Mouse (Mus musculus) small intestine, adult 2 months (tissue): Measurements from ENCODE around the gene Zfp553.

ENCODE experiments used
- CTCF ChIP-seq: fragments of 200-500 bp; IDR thresholded peaks from 2 replicates; pipeline ENCODE4 v1.5.1; 2012; ENCODE audit warnings: low read depth, mild to moderate bottlenecking, control low read depth, inconsistent platforms, low read length, moderate library complexity, mixed read lengths; ENCODE audit not compliant: insufficient replicate concordance, insufficient read length; ENCODE audit errors: extremely low read depth
- POLR2A ChIP-seq: fragments of 200-500 bp; IDR thresholded peaks from 2 replicates; pipeline ENCODE4 v1.6.1; 2012; ENCODE audit warnings: low read depth, mild to moderate bottlenecking, control low read depth, inconsistent platforms, low read length, moderate library complexity

- no peak for TF ChIP-seq CTCF
- TF ChIP-seq POLR2A: no peak
Measured at GRCm38 (mm10) chr7:127263526-127263925, 30.7 kb downstream of the Zfp553 start.
